Mouse (Mus musculus): ENCODE data around the gene Ecm2. TPM values are rescaled to one million over a fixed set of nuclear protein-coding genes. Genes with fewer than 3 reads are reported as not detected.

Gene Ecm2
- total RNA-seq, 1 experiment from 2014 or later: not detected

DNA sequence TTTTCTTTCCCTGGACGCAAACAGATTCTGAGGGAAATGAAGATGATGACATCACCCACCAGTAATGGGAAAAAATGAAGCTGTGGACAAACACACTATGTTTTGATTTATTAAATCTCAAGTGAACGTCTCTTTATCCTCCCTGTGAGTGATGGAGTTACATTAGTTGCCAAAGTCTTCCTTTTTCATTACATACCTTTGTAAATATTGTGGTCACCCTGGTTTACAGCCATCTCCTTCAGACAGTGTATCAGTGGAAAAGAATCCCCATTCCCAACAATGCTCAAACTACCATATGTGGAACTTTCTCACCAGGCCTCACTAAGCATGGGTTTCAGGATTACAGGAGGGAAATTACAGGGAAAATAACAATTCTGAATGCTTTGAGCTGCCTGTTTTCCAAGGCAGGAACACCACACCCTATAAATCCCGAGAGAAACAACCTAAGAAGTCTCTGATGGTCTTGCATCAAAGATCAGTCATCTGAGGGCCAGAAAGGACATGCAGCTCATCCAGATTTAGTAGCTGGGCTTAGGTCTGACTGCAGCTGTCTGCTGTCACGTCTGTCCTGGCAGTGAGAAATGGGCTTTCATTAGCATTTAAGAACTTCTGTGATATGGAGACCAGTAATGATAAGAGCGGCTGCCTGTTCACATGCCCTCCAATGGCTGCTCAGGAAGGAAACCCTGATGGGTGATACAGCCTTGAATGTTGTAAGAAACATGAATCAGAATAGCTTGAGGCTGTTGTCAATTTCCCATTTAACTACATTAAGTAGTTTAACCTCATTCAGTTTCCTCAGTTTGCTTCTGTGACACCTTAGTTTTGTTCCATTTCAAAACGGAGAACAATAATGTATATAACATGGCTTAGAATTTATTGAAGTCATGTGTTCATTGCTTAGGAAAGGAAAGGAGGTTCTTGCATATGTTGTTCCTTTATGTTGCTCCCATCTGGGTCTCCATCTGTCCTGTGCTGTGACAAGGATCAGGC, 11.9 kb upstream of the Ecm2 start, which contains the start of gene Tes3-ps:
TSS of gene Tes3-ps (plus strand) at position 943 of the 993 bp plus-strand sequence.
- ATAC-seq (ENCODE audit: extremely low read depth, insufficient number of reproducible peaks, low FRiP score, poor library complexity, severe bottlenecking): no peak

DNA sequence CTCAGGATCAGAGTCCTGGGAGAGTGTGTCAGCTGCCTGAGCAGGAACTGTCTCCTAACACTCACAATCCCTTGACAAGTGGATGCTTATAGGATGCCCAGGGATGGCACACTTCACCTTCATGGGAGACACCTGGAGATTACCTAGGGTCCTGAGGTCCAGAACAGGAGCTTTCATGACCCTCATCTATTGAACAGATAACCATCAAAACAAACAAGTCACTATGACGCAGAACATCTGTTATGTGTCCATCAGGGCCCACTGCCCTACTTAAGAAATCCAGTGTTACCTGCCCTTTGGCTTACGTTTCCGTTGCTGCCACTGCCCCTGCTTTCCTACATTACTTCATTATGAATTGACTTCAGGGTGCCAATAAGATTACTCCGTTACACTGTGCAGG, 1.2 kb downstream of the Ecm2 start:
- ATAC-seq (ENCODE audit: extremely low read depth, insufficient number of reproducible peaks, low FRiP score, poor library complexity, severe bottlenecking): no peak

DNA sequence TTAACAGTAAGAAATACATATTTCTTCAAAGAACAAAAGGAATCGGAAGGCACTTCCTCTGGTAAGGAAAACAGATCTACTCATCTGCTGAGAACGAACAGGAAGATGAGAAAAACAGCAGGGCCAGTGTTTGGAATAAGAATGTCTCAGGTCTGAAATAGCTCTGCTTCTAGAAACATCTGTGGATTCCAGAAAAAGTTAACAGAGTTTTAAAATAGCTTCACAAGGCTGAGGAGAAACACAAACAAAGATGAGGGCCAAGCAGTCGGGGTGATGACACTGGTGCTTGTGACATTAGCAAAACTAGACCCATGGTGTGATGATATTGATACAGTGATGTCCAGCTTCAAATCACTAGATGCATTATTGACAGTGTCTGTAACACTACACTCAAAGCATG, 2.6 kb downstream of the Ecm2 start:
- no peak for ATAC-seq (ENCODE audit: extremely low read depth, insufficient number of reproducible peaks, low FRiP score, poor library complexity, severe bottlenecking)

DNA sequence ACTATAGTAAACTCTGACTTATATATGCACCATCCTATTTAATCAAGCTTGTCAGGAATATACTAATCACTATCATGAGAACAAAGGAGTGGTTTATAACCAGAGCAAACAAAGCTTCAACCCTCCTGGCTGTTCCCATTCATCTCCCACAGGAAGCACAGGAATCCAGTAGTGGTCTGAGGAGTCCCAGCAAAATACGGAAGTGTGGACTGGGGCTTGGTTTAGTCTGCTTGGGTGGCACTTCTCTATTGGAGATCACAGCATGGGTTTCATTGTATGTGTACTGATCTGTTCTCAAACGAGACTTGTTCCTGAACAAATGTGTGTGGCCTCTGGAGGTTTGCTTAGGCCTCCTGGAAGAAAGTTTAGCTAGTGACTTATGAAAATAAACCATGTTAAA, 14.2 kb downstream of the Ecm2 start:
- no peak for ATAC-seq (ENCODE audit: extremely low read depth, insufficient number of reproducible peaks, low FRiP score, poor library complexity, severe bottlenecking)

DNA sequence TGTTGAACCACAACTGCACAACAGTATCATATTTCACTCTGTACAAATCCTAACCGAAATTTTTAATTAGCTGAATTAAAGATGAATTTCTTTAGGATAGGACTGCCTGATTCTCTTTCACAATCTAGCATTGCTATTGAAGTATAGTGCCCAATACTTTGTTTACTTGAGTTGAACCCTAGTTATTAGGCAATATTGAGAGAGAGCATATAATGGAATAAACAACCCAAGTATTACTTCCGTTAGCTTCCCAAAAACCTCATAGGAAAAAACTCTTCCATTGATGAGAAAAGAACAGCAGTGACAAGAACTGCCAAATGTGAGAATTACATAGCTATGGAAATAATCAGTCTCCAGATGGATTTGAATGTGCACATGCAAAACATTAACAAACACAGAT, 21.6 kb downstream of the Ecm2 start:
- ATAC-seq (ENCODE audit: extremely low read depth, insufficient number of reproducible peaks, low FRiP score, poor library complexity, severe bottlenecking): no peak

DNA sequence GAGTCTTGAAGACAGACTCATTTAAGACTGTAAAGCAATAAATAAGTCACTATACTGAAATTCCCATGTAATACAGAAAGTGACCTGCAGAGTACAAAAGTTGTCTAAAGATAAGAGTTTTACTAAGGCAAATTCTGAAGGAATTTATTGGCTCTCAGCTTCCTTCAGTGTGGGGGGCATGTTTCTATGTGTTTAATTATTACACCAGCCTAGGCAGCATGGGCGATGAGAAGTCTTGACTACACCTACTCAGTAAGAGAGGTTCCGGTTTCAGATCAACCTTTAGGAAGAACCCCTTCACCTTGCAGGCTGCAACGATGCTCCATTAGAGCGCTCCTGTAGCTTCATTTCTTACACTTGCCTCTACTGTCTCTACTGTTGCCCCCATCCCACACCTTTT, 26.0 kb downstream of the Ecm2 start:
- ATAC-seq (ENCODE audit: extremely low read depth, insufficient number of reproducible peaks, low FRiP score, poor library complexity, severe bottlenecking): no peak

DNA sequence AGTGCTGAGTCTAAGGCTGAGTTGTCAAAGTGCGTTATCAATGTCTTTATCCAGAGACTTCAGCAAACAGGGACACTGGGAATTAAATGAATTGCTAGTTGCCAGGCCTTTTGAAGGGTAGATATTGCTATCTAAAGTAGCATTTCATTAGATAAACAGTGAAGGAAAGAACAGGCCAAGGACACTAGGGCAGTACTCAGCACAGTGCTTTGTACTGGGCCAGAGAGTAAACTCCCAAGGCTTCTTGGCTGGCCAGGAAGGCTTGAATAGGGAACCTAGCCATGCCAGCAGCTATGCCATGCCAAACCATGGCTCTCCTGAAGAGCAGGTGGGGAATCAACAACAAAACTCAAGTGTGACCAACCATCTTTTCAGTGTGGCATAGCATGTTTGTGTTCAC, 32.3 kb downstream of the Ecm2 start:
- no peak for ATAC-seq (ENCODE audit: extremely low read depth, insufficient number of reproducible peaks, low FRiP score, poor library complexity, severe bottlenecking)

DNA sequence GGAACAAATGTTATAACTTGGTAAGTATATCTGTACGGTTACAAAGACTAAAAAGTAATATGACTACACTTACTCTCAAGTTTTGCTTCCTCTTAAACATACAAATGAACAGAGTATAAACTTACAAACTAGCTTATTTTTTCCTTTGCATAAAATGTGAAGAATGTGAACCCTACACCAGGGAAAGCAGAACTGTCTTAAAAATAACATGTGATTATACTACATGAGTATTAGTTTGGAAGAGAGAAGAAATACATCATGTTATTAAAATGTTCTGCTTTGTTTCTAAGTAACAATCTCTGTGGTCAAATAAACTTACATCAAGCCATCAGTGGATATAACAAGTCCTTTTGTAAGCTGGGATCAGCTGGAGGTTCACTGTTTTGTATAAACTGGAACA, 34.1 kb downstream of the Ecm2 start:
- ATAC-seq (ENCODE audit: extremely low read depth, insufficient number of reproducible peaks, low FRiP score, poor library complexity, severe bottlenecking): no peak

DNA sequence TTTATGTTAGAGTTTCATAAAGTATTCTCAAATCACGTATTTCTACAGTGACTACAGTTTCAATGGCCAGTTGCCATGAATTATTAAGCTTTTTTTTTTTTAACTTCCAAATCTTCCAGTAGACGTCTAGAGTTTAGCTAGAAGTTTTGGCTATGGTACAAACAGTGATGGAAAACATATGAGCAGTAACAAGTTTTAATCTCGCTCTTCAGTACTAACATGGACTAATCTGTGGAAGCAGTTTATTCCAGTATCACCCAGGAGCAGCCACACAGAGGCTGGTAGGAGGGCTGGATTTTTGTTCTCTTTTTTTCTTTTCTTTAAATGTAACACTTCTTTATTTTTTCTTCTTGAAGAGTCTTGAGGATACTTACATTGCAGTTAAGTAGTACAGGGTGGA, 39.7 kb downstream of the Ecm2 start, which contains the start of gene Aspn:
TSS of gene Aspn (plus strand) at position 165 of the 400 bp plus-strand sequence.
- no peak for ATAC-seq (ENCODE audit: extremely low read depth, insufficient number of reproducible peaks, low FRiP score, poor library complexity, severe bottlenecking)

DNA sequence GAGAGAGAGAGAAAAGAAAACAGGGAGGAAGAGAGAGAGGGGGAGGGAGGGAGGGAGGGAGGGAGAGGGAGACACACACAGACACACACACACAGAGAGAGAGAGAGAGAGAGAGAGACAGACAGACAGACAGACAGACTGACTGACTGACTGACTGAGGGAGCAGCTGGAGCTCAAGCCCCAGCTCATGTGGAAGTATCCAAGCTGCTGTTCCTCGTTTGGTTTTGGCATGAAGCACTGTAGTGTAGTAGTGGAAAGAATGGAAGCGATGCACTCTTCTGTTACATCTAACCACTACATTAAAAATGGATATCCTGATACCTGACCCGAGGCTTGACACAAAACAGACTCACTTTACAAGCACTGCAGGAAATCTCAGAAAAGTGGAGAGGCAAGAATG, 41.0 kb downstream of the Ecm2 start:
- ATAC-seq (ENCODE audit: extremely low read depth, insufficient number of reproducible peaks, low FRiP score, poor library complexity, severe bottlenecking): no peak

DNA sequence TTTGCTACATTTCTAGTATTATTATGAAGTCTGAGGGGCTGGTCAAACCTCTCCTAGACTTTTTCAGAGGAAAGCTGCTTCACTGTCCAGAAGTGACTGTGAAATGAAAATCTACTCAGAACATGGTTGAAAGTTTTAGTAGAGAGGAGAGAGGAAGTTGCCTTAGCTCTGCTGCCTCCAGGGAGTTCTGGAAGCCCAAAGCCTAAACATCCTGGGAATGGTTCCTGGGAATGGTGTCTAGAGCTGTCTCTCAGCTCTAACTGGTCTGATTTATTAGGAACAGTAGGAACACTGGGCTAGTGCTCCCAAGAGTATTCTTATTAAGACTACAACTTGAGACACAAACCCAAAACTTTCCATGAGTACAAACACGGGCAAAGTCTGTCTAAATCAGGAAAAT, 41.9 kb downstream of the Ecm2 start:
- ATAC-seq (ENCODE audit: extremely low read depth, insufficient number of reproducible peaks, low FRiP score, poor library complexity, severe bottlenecking): no peak

DNA sequence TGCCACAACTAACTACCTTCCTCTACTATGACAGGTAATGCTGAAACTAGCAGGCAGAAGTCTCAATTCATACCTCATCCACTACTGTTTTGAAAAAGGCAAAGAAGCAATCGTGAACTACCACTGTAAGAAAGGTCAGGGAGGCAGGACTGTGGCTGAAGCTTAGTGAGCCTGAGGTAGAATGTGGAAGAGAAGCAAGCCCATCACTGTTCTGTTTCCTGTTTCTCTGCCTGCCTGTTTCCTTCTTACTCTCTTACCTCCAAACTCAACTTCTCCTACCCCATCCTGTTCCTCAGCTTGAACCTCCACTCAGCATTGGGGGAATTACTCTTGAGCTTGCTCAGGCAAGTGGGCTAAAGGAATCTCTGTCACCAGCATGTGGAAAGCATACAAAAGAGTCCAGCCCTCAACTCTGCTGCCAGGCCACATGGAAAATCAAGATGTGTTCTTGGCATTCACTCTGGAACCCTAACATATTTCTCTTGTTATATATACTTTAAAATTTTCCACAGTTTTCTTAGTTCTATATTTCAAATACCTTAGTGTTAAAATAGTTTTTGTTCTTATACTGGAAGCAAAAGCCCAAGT, 43.0 kb downstream of the Ecm2 start:
- ATAC-seq (ENCODE audit: extremely low read depth, insufficient number of reproducible peaks, low FRiP score, poor library complexity, severe bottlenecking): no peak

DNA sequence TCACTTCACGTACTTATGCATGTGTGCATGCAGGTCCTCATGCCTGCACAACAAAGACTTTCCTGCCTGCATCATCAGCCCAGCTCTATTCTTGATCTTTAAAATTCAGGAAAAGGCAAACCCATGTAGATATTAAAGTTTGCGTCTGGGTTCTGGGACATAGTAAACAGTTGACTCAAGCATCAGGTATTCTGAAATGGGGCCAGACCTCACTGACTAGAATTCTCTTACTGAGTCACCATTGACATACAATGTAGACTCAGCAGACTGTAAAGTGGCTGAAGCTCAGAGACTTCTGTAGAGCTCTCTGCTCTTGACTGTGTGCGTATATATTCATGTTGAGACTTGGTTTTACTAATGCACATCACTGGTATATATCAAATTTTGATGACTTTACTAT, 45.0 kb downstream of the Ecm2 start:
- no peak for ATAC-seq (ENCODE audit: extremely low read depth, insufficient number of reproducible peaks, low FRiP score, poor library complexity, severe bottlenecking)

DNA sequence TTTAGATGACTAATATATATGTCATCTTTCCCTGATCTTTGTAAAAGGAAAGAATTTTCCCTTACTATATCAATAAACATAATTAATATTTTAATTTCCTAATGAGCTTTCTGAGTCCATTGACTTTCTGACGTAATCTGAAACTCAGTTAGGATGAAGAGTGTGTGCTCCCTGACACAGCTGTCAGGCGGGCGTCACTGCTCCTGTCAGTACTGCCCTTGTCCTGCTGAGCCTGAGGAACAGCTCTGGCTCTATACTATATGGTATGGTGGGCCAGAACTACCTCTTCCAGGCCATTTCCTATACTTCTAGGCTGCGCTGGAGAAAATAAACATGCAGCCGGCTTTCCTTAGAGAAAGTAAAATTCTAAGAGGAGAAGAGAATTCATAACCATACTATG, 49.9 kb downstream of the Ecm2 start:
- ATAC-seq (ENCODE audit: extremely low read depth, insufficient number of reproducible peaks, low FRiP score, poor library complexity, severe bottlenecking): no peak

DNA sequence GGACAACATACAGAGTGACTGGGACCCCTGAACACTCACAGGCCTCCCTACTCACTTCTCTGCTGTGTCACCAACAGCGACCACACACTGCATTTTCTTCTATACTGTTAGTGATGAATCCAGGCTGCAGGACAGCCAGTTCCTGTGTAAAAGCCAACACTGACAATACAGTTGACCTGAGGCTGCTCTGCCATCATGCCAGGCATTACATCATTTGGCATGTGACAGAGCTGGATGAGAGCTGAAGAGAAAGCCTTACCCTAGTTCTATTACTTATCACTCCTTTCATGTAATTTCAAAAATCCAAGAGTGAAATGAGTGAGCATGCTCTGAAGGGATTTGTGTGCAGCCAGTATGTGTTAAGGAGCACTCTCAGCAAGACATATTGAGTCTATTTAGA, 51.6 kb downstream of the Ecm2 start:
- no peak for ATAC-seq (ENCODE audit: extremely low read depth, insufficient number of reproducible peaks, low FRiP score, poor library complexity, severe bottlenecking)

DNA sequence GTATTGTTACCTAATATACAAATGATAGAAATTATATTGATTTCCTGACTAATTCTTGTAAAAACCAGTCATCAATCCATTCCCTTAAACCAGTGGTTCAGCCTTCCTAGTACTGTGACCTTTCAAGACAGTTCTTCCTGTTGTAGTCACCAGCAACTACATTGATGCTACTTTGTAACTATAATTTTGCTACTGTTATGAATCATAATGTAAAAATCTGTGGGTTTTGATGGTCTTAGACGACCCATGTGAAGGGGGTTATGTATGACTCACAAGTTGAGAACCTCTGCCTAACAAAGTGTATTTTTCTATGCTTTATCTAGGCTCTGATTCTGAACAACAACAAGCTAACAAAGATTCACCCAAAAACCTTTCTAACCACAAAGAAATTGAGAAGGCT, 52.3 kb downstream of the Ecm2 start:
- ATAC-seq (ENCODE audit: extremely low read depth, insufficient number of reproducible peaks, low FRiP score, poor library complexity, severe bottlenecking): no peak

DNA sequence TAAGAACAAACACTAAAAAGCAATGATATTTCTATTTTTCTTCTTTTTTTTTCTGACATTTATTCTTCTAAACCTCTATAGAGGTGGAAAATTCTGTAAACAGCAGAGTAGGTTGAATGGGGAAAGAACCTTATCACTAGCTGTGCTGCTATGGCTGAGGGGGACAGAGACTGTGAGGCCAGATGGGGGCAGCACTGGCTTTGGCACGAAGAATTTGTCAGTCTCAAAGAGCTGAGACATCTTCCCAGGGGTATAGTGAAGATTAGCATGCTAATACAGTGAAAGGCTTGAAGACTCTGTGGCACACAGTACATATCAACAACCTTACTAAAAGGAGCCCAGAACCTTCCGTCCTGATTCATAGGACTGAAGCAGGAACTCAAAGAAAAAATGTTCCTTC, 54.6 kb downstream of the Ecm2 start:
- ATAC-seq (ENCODE audit: extremely low read depth, insufficient number of reproducible peaks, low FRiP score, poor library complexity, severe bottlenecking): no peak

DNA sequence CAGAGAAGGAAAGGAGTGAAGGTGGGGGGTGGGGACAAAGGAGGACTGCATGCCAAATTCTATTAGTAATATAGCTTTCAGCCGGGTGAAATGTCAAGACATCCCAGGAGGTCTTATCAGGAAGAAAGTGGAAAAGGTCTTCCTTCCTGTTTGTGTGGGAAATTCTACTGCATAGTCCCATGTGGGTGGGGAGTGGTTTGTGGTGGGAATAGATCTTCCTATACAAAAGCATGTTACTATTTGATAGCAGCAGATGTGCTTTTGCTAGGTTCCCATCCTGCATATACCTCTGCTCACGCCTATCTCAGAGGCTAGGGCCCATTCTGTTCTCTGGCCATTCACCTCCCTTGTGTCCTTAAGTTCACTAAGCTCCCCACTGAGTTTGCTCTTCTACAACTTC, 56.3 kb downstream of the Ecm2 start:
- no peak for ATAC-seq (ENCODE audit: extremely low read depth, insufficient number of reproducible peaks, low FRiP score, poor library complexity, severe bottlenecking)

DNA sequence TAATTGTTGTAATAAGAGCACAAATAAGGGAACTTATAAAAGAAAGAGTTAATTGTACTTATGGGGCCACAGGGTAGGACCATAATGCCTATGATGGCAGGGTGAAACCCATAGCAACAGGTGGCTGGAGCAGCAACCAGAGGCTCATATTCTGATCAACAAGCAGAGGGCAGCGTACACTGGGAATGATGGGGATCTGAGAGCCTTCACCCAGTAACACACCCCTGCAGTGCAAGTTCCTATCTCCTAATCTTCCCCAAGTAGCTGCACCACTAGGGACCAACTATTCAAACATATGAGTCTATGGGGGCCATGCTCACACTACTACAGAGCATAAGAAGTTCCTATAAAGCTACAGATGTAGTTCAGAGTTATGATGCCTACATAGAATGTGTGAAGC, 59.7 kb downstream of the Ecm2 start:
- no peak for ATAC-seq (ENCODE audit: extremely low read depth, insufficient number of reproducible peaks, low FRiP score, poor library complexity, severe bottlenecking)

DNA sequence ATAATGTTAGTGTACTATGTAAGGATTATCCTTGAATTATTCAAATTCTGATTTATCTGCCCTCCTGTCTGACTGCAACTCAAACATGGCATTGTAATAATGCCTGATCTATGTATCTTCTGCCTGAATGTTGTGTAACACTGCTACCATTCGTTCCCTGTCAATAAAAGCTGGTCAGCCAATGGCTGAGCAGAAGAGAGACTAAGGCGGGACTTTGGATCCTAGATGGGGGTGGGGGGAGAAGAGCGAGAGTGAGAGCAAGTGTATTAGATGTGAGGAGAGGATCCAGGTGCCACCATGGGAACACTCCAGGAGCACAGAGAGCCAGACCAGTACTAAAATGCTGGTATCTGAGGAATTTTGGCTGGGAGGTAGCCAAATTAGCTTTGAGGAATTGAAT, 65.8 kb downstream of the Ecm2 start:
- ATAC-seq (ENCODE audit: extremely low read depth, insufficient number of reproducible peaks, low FRiP score, poor library complexity, severe bottlenecking): no peak
